Mouse (Mus musculus) limb, embryonic 14.5 days (tissue): ENCODE data around the gene Fam213b. TPM values are rescaled to one million over a fixed set of nuclear protein-coding genes. Genes with fewer than 3 reads are reported as not detected.

Source experiments
- ATAC-seq: fragments of 200-750 bp; cut with Nextera tagmentation; 2 replicates; pipeline ENCODE4 v1.8.0; 2017; ENCODE audit warnings: low read depth, moderate number of reproducible peaks, moderate TSS enrichment; ENCODE audit not compliant: low FRiP score
- DNase-seq: peaks from one replicate; pipeline ENCODE4 v3.0.0-alpha.2; 2015; ENCODE audit warnings: low spot score
- H3K27ac ChIP-seq: fragments of 300-500 bp; sonication (generic); replicated peaks from 2 replicates; pipeline ENCODE4 v1.5.1; 2014; ENCODE audit warnings: low read depth, mild to moderate bottlenecking, low read length, moderate library complexity, mixed read lengths
- H3K27me3 ChIP-seq: fragments of 300-500 bp; sonication (generic); 2 replicates; pipeline ENCODE4 v1.6.1; 2014; ENCODE audit warnings: low read length, mixed read lengths; ENCODE audit not compliant: control insufficient read depth, insufficient read depth
- H3K36me3 ChIP-seq: fragments of 300-500 bp; sonication (generic); 2 replicates; pipeline ENCODE4 v1.6.1; 2014; ENCODE audit warnings: mild to moderate bottlenecking, low read length, moderate library complexity, mixed read lengths; ENCODE audit not compliant: control insufficient read depth, insufficient read depth
- H3K4me1 ChIP-seq: fragments of 300-500 bp; sonication (generic); 2 replicates; pipeline ENCODE4 v1.6.1; 2014; ENCODE audit warnings: antibody characterized with exemption, low read length, mixed read lengths; ENCODE audit not compliant: control insufficient read depth, insufficient read depth
- H3K4me2 ChIP-seq: fragments of 300-500 bp; sonication (generic); replicated peaks from 2 replicates; pipeline ENCODE4 v1.6.1; 2014; ENCODE audit warnings: low read depth, mild to moderate bottlenecking, low read length, moderate library complexity; ENCODE audit not compliant: severe bottlenecking
- H3K4me3 ChIP-seq: fragments of 300-500 bp; sonication (generic); replicated peaks from 2 replicates; pipeline ENCODE4 v1.5.1; 2014; ENCODE audit warnings: low read length
- H3K9ac ChIP-seq: fragments of 300-500 bp; sonication (generic); 2 replicates; pipeline ENCODE4 v1.6.1; 2014; ENCODE audit warnings: mild to moderate bottlenecking, low read depth, low read length, moderate library complexity; ENCODE audit not compliant: severe bottlenecking
- H3K9me3 ChIP-seq: fragments of 300-500 bp; sonication (generic); 2 replicates; pipeline ENCODE4 v1.6.1; 2016; ENCODE audit warnings: low read length; ENCODE audit not compliant: control insufficient read depth
- POLR2A ChIP-seq: fragments of 200-500 bp; IDR thresholded peaks from 2 replicates; pipeline ENCODE4 v1.8.0; 2012; ENCODE audit warnings: inconsistent platforms, mild to moderate bottlenecking, moderate library complexity, borderline replicate concordance; ENCODE audit not compliant: insufficient read depth, insufficient read length; ENCODE audit errors: extremely low read depth
- WGBS: fragments of 180-500 bp; shearing (Covaris S2); extraction: QIAGEN DNeasy Blood & Tissue Kit; methylation state at CpG from one replicate; pipeline ENCODE4 v1.1.7; 2014; 5-methylcytosine and 5-hydroxymethylcytosine counted together
- polyA plus RNA-seq, 2 experiments: library from polyadenylated mRNA; depleted of rRNA in 1 of 2; stranded (reverse) in 1 of 2; unstranded in 1 of 2; fragments of >200 nt; fragmentation: Nextera tagmentation in 1 of 2; extraction: Ambion mirVana in 1 of 2; gene quantifications; 2 replicates each; pipeline versions ENCODE4 v1.2.1 to v1.2.3; 2012 to 2014

Gene Fam213b
- polyA plus RNA-seq (2012; rRNA removed) (24.3 and 33.6 TPM in 2 replicates), polyA plus RNA-seq (2014; fragmentation: Nextera tagmentation; extraction: Ambion mirVana) (48.0 and 51.8 TPM in 2 replicates)

- 2% methylated on average over 42 of the region's 43 CpGs for WGBS
- H3K27ac ChIP-seq: peak within 1 kb of the TSS; percentile 68
Observed at GRCm38 (mm10) chr4:154898506-154899446, at the start of gene Fam213b. Fam213b (minus strand) TSS chr4:154899135.

GRCm38 (mm10) chr4:154948066-154948939 lies 49.4 kb upstream of the Fam213b start:
- H3K4me1 ChIP-seq: peaks cover 11% of the 10 kb centered on the region
- ATAC-seq: no peak
- WGBS: 59% methylated on average over 13 of the region's 14 CpGs
- no peak overlapping the region for H3K9ac ChIP-seq
- peaks cover 44% of the 10 kb centered on the region for H3K27me3 ChIP-seq
- TF ChIP-seq POLR2A: no peak
- H3K4me2 ChIP-seq: no peak overlapping the region
- DNase-seq: no peak
- H3K36me3 ChIP-seq: no peaks in the 10 kb centered on the region
- H3K9me3 ChIP-seq: no peaks in the 10 kb centered on the region
- no peak overlapping the region for H3K4me3 ChIP-seq
- no peak overlapping the region for H3K27ac ChIP-seq

More at GRCm38 (mm10) chr4:154898506-154899446, at the start of gene Fam213b:
- no peaks in the 10 kb centered on the region for H3K9me3 ChIP-seq
- ATAC-seq (peak; percentile 98), DNase-seq (peak; percentile 92)
- H3K4me1 ChIP-seq: peaks cover 14% of the 10 kb centered on the region
- peak within 1 kb of the TSS; percentile 65 for H3K9ac ChIP-seq
- no peaks in the 10 kb centered on the region for H3K27me3 ChIP-seq
- peak within 1 kb of the TSS; percentile 94 for H3K4me2 ChIP-seq
- H3K36me3 ChIP-seq: no peaks in the 10 kb centered on the region
- TF ChIP-seq POLR2A: peak; percentile 23; the same call in 1 of the 2 replicates
- H3K4me3 ChIP-seq: peak within 1 kb of the TSS; percentile 58

GRCm38 (mm10) chr4:154946319-154946718 lies 47.4 kb upstream of the Fam213b start:
- no peak overlapping the region for H3K27ac ChIP-seq
- DNase-seq: peak; percentile 79
- peaks cover 31% of the 10 kb centered on the region for H3K27me3 ChIP-seq
- H3K9me3 ChIP-seq: no peaks in the 10 kb centered on the region
- H3K9ac ChIP-seq: 0 out of 2 replicates have a peak overlapping the region, but pooled peaks have one; percentile 41
- no peaks in the 10 kb centered on the region for H3K36me3 ChIP-seq
- no peak for TF ChIP-seq POLR2A
- 2% methylated on average over 8 of the region's 8 CpGs for WGBS
- peak overlapping the region; percentile 54 for H3K4me2 ChIP-seq
- ATAC-seq: peak; percentile 89
- H3K4me1 ChIP-seq: peaks cover 8% of the 10 kb centered on the region
- H3K4me3 ChIP-seq: peak overlapping the region; percentile 28

GRCm38 (mm10) chr4:154944121-154944590 lies 45.2 kb upstream of the Fam213b start:
- ATAC-seq: peak; percentile 77
- DNase-seq: peak; percentile 82
- no peak overlapping the region for H3K9ac ChIP-seq
- peaks cover 8% of the 10 kb centered on the region for H3K4me1 ChIP-seq
- H3K4me2 ChIP-seq: no peak overlapping the region
- H3K9me3 ChIP-seq: no peaks in the 10 kb centered on the region
- peaks cover 11% of the 10 kb centered on the region for H3K27me3 ChIP-seq
- no peak for TF ChIP-seq POLR2A
- H3K36me3 ChIP-seq: no peaks in the 10 kb centered on the region
- H3K27ac ChIP-seq: no peak overlapping the region
- H3K4me3 ChIP-seq: no peak overlapping the region
- WGBS: 12% methylated on average over 2 of the region's 2 CpGs
